Mouse (Mus musculus): ENCODE measurements around the gene Gm49380. TPM values are rescaled to one million over a fixed set of nuclear protein-coding genes. Genes with fewer than 3 reads are reported as not detected.

Gene Gm49380
- 0.89 TPM for total RNA-seq (2023)

DNA sequence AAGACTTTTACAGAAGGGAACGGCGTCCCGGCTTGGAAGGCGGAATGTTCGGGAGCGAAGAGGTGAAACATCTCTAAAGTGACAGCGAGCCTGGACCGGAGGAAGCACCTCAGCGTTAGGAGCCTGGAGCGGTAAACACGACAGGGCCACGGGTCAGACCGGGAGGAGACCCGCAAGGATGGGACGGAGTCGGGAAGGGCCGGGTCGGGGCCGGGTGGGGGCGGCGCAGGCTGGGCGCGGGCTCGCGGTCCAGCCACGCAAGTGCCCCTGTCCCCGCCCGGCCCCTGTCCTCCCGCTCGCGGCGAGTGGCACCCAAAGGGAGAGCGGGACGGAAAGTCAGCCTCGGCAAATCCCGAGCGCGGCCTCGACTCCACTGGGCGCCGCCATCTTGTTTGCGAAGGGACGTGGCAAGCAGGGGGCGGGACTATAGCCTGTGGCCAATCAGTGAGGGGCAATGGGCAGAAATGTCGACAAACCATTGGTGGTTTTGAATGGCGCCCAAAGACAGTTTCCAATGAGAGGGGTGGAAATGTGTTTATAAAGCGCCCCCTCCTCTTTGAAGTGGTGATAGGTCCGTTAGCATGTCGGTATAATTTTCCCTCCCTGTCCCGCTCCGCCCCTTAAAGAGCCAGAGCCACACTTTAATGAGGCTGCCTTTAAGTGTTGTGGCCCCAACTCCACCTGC lies at the start of gene Gm49380, which contains the start of gene Rnf26:
Gene Gm49380 (minus strand): TSS at position 396 of the 685 bp plus-strand sequence.
Gene Rnf26 (minus strand): TSS at position 413 of the 685 bp plus-strand sequence.

DNA sequence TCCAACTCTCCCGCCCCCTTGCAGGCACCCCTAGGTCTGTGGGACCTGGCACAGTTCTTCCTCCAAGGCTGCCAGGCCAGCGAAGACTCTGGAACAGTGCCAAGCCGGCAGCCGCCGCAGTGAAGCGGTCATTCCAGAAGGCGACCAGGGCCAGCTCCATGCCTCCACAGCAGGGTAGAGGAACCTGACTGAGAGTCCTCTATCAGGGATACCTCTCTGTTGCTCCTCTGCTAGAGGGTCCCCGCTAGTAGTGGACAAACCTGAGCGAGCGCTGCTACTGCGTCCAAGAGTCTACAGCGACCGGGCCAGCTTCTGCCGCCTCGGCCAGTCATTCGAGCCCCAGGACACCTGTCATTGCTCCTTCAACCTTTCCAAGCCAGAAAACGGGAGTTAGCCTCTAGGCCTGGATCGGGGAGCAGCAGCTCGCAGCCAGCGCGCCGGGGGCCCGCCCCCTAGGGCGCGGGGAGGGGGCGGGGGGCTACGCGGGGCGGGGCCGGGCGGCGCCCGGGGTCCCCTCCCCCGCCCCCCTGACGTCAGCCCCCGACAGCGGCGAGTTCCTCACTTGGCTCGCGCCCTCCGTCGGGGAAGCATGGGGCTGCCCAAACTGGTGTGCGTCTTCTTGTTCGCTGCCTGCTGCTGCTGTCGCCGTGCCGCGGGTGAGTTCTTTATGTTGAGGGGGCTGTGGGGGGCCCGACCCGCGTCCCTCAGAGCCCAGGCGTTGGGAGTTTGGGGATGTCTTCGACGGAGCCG lies 21.0 kb upstream of the Gm49380 start, which contains the start of gene Mcam:
Gene Mcam (plus strand): TSS at position 369 of the 750 bp plus-strand sequence.

DNA sequence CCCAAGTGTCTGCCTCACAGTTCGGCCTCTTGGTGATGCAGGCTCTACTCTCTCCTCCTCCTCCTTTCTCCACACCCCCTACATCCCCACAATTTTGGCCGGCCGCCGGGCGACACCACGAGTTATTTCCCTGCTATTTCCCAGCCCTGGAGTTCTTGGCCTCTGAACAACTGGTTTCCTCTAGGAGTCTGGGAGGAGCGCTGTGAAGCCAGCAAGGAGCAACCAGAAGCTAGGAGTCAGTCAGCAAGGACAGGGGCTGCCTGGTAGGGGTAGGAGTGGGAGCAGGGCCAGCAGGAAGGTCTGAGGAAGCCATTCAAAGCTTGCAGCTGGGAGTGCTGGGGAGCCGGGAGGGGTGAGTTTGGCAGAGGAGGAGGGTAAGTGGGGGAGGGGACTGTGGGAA lies 6.2 kb downstream of the Gm49380 start, which contains the start of gene C1qtnf5:
Gene C1qtnf5 (plus strand): TSS at position 136 of the 400 bp plus-strand sequence.

DNA sequence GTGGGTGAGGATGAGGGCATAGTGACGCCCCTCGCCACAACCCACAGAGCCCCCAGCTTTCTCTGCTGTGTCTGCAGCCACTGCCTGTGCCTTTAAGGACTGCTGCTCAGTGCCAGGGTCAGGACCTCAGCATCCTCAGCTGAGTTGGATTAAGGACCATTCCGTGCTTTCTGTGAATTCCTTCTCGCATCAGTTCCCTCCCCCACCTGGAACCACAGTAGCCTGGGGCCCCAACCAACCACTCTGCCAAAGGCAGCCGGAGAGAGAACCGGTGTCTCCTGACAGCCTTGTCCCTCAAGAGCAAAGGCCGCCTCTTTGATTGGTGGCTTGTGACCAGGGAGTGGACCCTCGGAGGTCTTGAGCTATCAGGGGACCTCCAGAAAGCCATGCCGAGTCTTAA lies 11.8 kb downstream of the Gm49380 start, which contains the start of gene Mfrp:
Gene Mfrp (plus strand): TSS at position 240 of the 400 bp plus-strand sequence.

DNA sequence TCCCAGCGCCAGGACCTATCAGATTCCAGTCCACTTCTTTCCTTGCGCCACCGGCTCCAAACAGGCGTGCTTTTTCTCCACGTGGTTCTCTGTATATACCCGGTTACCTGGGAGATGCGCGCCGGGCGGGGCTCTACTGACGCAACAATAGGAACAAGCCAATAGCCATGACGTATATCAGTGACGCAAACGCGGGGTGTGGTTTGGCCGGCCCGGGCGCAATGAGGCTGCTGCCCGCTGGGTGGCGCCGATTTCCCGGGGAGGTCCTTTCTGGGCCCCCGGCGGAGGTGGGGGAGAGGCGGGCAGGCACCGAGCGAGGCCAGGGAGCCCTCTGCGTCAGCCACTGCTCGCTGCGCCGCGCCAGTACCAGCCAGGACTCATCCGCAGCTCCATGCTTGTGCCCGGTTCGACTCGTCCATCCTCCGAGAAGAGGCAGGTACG lies 46.5 kb downstream of the Gm49380 start, which contains the start of gene Usp2:
Gene Usp2 (plus strand): TSS at position 237 of the 441 bp plus-strand sequence.

DNA sequence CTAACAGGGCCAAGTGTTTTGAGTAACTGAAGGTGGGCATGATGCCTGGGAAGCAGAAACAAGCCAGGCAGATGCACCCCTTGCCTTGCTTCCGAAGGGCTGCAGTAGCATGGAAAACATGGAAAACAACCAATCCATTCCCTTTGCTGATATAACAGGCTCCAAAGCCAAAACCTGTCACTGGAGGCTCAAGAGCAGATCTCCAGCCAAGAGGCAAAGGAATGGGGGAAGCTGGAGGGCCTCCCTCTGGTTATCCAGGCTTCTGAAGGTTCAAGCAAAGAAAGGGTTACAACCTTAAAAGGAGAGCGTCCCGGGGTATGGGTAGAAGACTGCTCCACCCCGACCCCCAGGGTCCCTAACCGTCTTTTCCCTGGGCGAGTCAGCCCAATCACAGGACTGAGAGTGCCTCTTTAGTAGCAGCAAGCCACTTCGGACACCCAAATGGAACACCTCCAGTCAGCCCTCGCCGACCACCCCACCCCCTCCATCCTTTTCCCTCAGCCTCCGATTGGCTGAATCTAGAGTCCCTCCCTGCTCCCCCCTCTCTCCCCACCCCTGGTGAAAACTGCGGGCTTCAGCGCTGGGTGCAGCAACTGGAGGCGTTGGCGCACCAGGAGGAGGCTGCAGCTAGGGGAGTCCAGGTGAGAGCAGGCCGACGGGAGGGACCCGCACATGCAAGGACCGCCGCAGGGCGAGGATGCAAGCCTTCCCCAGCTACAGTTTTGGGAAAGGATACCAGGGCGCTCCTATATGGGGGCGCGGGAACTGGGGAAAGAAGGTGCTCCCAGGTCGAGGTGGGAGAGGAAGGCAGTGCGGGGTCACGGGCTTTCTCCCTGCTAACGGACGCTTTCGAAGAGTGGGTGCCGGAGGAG lies 70.2 kb downstream of the Gm49380 start, which contains the start of gene Thy1:
Gene Thy1 (plus strand): TSS at position 549 of the 872 bp plus-strand sequence.

Other genes starting within 250 kb of the Gm49380 start
- gene Thy1, start 70.1 kb downstream of the Gm49380 start, total RNA-seq (2023) = 673 TPM
- 86.6 TPM for gene Usp2, start 46.5 kb downstream of the Gm49380 start, total RNA-seq (2023)
- 1.9 TPM for gene Mfrp, start 11.8 kb downstream of the Gm49380 start, total RNA-seq (2023)
- gene C1qtnf5, start 6.3 kb downstream of the Gm49380 start, total RNA-seq (2023) = not detected
- gene Rnf26, start within 50 bp of the Gm49380 start, total RNA-seq (2023) = 21.7 TPM
- 3.5 TPM for gene Mcam, start 21.0 kb upstream of the Gm49380 start, total RNA-seq (2023)
- 176 TPM for gene Cbl, start 120.5 kb upstream of the Gm49380 start, total RNA-seq (2023)
- not detected for gene Ccdc153, start 127.2 kb upstream of the Gm49380 start, total RNA-seq (2023)
- not detected for gene Pdzd3, start 138.0 kb upstream of the Gm49380 start, total RNA-seq (2023)
- 5.8 TPM for gene Nlrx1, start 155.1 kb upstream of the Gm49380 start, total RNA-seq (2023)
- gene Abcg4, start 175.1 kb upstream of the Gm49380 start, total RNA-seq (2023) = 0.53 TPM
- gene Hinfp, start 192.2 kb upstream of the Gm49380 start, total RNA-seq (2023) = 44.8 TPM
- 25.9 TPM for gene C2cd2l, start 206.8 kb upstream of the Gm49380 start, total RNA-seq (2023)
- gene Dpagt1, start 212.5 kb upstream of the Gm49380 start, total RNA-seq (2023) = 7.2 TPM
- 44.3 TPM for gene H2afx, start 221.2 kb upstream of the Gm49380 start, total RNA-seq (2023)
- 11.2 TPM for gene Hmbs, start 230.7 kb upstream of the Gm49380 start, total RNA-seq (2023)
- gene Vps11, start 248.2 kb upstream of the Gm49380 start, total RNA-seq (2023) = 56.4 TPM